Mouse (Mus musculus) cerebellum, adult 11 months (tissue): ENCODE data around the gene Unc119b.
"Not testable (repeated sequence)": the region's sequence is repeated elsewhere in the genome, so short reads cannot be mapped to it uniquely, and the experiment has no call there.

Experiments used
- DNase-seq: peaks from one replicate; pipeline ENCODE4 v3.0.0; 2022

Unc119b gene

DNA sequence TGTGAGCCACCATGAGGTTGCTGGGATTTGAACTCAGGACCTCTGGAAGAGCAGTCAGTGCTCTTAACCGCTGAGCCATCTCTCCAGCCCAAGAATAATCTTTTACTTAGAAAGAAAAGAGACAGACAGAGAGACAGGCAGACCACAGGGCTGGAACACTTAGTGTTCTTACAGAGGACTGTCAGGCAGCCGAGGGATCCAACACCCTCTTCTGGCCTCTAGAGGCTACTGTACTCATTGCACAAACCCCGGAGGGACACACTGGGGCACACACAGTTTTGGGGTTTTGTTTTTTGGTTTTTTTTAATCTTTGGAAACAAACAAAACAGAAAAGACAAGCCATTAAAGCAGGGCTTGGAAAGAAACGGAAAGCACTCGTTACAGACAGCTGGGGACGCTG lies 5.4 kb downstream of the Unc119b start:
- no peak for DNase-seq

DNA sequence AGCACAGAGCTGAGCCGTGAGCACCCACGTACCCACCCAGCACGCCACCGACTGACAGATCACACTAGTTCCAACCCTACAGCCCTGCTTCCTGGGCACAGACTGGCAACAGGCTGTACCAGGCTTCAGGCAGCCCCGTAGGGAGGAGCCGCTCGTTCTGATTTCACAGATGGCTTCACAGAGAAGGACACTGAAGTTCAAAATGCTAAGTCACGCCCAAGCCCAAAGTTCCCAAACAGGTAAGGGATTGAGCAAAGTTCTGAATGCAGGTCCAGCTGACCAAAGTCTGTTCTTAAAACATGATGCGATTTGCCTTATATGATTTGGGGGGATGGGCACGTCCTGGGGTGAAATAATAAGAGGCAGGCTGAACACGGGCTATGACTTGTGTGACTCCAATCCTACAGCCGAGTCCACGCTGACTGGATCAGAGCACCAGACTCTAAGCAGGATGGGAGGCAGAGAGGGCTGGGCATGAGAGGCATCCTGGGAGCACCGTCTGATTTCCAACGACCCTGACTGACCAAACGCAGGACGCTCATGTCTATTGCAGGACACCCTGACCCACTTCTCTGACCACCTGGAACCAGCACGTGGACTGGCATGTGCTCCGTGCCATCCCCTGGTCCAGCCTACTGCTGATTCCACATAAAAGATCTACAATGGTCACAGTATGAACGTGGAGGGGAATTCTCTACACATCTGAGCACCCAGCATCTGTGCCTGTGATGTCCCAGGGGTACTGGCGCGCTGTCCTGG lies 7.2 kb downstream of the Unc119b start:
- peak; percentile 49 for DNase-seq

DNA sequence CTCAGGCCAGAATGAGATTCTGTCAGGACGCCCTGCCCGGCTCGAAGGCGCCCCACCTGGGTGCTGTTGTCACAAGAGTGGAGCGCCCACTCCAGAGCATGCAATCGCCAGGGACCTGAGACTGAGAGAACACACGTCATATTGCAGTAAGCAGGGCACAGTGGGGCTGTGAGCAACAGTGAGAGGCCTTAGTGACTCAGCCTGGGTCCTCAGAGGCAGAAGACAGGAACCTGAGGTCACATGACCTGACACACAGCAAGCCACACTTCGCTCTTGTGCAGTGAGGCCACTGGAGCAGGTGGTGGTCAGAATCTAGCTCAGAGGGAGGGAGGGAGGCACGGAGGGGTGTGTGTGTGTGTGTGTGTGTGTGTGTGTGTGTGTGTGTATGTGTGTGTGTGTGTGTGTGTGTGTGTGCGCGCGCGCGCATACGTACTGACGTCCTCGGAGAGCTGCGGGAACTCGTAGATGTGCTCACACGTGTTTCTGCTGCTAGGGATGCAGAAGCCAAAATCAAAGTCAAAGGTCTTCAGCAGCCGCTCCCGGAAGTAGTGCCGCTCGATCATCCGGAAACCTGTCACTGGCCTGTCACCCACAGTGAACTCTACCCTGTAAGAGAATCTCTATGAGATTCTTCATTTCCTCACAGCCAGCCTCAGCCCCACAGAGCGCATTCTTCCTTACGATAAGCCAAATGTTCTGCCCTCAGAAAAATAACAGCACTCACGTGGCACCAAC lies 8.0 kb downstream of the Unc119b start:
- no peak for DNase-seq

DNA sequence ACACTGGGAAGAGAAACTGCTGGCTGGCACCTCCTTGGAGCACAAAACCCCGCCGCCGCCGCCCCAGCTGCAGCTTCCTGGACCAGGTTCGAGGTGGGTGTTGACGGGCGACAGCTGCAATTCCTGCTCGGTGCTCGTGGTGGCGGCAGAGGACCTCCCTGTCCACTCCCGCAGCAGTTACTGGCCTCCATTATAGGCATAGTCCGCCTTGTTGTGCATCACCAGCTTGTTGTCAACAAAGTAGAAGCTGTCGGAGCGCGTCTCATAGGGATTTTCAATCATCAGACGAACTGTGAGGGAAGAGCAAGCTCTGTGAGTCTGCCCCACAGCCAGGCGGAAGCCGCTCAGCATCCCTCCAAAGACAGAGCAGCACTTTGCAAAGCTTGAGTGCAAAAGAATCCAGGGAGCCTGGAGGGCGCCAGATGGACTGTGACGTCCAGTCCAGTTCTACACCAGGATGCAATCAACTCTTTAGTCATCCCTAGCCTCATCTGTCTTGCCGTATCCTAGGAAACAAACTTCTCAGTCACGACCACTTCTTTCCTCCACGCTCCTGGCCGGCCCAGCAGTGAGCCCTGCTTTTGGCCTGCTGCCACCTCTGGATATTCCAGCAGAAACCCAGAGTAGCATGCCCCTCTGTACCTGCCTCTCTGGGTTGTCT lies 9.4 kb downstream of the Unc119b start:
- DNase-seq: peak; percentile 87

DNA sequence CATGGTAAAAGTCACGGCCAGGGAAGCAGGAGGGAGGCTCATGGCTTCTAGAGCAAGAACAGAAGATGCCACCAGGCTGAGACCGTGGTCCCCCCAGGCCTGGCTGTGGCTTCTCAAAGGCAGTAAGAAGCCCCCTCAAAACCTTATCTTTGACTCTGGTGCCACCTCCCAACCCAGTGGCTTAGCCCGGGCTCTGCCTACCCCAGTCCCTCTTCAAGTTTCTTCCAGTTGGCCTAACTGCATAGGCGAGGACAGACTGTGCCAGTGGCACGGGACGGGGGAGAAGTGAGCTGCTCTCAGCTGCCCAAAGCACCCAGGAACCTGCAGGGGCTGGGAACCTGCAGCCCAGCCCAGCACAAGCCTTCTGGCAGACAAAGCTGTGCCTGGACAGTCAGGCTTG lies 10.1 kb downstream of the Unc119b start:
- DNase-seq: no peak

DNA sequence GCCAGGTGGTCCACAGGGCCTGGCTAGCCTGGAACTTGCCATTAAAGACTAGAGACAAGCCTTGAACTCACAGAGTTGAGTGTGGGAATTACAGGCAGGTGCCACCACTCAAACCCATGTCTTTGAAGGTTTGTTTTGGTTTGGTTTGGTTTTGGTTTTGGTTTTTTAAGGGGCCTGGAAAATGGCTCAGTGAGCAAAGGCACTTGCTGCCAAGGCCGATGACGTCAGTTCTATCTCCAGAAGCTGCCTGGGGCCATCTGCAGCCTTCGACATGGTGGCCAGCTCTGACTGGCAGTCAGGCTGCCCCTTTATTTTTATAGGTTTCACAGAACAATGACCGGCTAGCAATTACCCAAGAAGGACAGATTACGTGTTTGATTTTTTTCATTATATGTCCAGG lies 13.8 kb downstream of the Unc119b start:
- peak; percentile 56 for DNase-seq

DNA sequence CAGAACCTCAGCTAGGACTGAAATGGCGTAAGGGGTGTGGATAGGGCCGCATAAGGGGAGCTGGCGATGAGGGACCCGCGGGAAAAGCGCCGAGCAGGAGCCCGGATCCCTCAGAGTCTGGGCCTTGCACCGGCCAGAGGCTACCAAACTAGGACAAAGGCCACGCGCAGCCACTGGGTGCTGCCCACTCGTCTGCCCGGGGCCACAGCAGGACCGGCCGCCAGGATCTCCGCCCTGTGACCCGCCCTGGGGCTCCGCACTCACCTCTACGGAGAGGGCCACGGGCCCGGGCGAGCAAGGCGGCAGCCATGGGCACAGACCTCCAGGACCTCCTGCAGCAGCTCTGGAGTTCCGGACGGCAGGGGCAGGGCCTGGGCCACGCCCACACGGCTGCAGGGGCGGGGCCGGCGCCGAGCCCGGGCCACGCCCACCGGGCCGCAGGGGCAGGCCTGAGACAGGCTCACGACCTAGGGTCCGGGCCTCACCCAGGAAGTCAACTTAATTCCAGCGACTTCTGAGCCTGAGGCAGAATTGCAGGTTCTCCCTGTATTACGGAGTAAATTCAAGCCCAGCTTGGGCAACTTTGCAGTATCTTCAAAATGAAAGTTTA lies 15.7 kb downstream of the Unc119b start, which contains the start of gene Acads:
Gene Acads (minus strand): TSS at position 386 of the 610 bp plus-strand sequence.
- peak; percentile 61 for DNase-seq

DNA sequence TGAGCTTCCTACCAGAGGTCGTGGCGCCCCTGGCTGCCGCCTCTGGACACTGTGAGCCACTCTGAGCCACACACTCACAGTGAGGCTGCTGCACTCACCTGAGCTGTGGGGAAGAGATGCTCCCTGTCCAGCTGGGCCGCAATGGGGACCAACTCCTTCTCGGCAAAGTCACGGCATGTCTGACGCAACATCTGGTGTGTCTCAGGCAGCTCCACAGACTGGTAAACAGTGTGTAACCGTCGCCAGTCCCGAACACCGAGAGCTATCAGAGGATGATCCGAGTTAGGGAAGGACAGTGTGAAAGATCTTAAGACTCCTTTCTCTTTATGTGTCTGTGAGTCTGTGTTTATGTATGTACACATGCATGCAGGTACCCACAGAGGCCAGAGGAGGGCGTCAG lies 17.3 kb downstream of the Unc119b start:
- no peak for DNase-seq

DNA sequence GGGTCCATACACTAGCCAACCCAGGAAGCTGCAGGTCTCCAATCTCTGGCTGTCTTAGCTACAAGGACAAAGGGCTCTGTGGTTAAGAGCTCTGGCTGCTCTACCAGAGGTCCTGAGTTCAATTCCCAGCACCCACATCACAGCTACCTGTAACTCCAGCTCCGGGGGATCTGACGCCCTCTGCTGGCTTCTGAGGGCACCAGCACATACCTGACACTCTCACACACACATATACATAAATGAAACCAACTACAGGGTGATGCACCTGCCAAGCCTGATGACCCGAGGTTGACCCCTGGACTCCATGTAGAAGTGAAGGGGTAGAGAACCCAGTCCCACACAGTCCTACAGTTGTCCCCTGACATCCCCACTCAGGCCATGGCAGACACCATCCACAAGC lies 18.3 kb downstream of the Unc119b start:
- no peak for DNase-seq

DNA sequence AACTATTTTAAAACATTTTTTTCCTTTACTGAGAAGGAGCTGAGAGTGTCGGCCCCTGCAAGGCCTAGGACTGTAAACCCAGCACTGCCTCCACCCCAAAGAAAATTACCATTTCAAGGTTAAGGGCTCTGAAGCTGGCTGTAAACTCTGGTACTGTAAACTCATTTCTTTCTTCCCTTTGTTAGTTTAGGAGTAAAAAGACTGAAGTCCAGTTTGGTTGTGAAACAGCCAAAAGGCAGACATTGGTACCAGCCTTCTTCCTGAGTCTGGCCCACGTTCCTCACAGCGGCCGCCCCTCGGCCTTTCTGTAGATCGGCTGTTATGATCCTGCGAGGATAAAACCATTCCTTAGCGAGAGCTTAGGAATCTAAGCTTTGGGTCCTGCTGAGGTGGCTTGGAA lies 20.3 kb downstream of the Unc119b start:
- DNase-seq: no peak

DNA sequence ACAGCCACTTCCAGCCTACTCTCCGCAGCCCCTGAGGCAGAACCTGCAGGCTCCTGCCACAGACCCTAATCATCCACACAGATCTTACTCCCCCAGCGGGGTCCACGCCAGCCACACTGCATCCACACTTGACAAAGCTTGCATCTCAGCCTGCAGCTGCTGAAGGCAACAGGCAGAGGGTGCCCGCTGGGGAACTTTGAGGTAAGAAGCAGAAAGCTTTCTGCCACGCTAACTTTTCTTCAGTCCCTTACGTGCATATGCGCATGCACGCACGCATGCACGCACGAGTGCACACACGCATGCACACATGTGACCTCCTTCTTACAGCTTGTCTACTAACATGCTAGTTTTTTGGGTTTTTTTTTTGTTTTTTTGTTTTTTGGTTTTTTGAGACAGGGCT lies 21.5 kb downstream of the Unc119b start:
- no peak for DNase-seq

DNA sequence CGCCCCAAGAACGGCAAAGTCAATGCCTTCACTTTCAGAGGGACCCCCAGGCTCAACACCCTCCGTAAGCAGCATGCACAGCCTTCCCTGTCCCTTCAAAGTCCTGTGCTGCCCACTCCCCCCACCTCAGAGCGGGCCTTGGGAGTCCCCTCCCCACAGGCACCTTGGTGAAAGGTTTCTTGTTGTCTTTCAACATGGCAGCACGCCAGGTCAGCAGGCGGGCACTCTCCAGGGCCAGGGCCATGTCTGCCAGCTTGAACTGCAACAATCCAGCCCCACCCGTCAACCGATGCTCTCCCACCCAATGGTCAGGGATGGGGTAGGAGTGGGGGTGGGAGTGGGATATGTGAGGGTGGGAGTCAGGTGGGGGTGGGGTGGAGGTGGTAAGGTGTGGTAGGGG lies 23.6 kb downstream of the Unc119b start:
- DNase-seq: no peak

DNA sequence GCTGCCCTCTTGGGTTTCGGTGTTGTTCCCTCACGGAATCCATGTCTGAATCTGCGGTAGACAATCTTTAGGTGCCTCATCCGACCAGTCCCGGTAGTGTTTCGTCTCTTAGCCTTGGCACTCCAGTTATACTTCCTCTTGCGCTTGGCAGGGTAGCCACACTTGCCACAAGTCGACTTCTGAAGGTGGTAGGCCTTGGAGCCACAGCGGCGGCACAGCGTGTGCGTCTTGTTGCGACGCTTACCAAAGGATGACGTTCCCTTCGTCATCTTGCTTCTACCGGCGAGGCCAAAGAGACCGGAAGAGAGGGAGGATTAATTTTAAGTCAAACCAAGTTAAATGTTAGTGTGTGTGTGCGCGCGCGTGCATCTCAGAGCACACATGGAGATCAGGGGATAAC lies 31.5 kb downstream of the Unc119b start:
- DNase-seq: not testable (repeated sequence)

DNA sequence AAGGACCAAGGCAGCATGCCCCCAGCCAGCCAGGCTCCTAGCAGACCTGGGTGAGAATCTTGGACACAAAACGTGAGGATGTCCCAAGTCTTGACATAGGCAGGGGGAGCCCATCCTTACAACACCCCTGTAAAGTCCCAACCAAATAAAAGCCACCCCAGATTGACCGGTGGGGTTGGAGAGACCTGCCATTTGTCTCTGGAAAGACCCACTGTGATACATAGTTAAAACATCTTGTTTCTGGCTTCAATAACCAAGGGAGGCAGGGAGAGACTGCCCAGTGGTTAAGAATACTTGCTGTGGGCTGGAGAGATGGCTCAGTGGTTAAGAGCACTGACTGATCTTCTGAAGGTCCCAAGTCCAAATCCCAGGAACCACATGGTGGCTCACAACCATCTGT lies 32.5 kb downstream of the Unc119b start:
- no peak for DNase-seq

DNA sequence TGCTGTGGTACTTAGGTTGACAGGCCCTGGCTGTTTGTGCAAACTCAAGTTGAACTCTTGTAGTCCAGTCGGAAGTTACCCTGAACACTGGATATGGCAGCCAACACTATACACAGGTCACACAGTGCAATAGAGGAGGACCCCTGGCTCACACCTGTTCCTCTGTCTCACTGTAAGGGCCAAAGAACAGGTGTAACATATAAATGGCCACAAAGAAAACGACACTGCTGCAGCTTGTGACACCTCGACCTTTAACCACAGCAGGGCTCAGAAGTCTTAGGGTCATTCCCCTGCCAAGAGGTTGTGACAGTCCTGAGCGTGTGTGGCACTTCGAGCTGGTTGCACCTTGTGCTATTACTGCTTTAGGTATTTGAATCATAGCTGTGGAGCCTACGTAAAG lies 34.3 kb downstream of the Unc119b start:
- DNase-seq: no peak

DNA sequence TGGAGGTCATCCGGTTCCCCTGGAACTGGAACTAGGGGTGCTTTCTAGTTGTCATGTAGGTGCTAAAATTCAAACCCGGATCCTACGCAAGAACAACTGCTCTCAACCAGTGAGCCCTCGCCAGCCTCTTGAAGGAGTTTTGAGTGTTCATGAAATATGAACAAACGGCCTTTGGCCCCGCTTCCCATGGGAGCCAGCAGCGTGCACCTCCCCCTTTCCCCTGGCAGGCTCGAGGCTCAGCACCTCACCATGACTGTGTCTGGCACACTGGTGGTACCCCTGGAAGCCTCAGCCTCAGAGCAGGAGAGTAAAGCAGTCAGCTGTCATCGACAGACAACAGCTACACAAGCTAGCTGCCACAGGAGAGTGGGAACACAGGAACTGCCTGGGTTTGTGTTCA lies 34.8 kb downstream of the Unc119b start:
- no peak for DNase-seq

DNA sequence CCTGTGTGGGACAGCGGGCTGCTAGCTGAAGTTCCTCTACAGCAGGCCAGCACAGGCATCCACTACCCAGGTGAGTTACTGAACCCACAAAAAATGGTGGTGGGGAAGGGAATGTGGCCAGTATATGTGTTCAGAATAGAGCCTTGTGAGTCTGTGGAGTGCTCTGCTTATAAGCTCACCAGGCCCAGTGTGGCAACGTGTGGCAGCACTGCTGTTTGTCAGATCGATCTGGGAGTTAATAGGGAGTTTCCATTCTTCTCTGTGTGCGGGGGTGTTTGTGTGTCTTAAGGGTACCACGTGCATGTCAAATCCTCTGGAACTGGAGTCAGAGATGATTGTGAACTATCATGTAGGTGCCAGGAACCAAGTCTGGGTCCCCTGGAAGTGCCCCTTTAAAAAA lies 35.2 kb downstream of the Unc119b start:
- DNase-seq: no peak

DNA sequence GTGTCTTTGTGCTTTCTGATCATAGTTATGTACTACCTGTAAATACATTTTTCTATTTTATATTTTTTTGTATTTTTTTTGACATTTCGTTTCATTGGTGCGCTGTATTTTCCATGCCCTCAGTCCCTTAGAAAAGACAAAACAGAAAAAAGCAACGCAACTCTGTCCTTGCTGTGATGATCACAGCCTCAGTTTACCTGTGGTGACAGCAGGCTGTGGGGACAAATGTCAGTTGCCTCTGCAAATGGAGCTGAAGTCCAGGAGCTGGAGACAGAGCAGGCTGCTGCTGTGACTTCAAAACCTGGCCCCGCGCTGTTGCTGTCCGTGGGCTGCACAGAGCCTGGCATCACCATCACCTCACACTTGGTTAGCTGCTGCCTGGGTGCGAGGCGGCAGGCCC lies 36.6 kb downstream of the Unc119b start, which contains the start of gene Gm10401:
Gene Gm10401 (minus strand): TSS at position 101 of the 400 bp plus-strand sequence.
- DNase-seq: no peak

DNA sequence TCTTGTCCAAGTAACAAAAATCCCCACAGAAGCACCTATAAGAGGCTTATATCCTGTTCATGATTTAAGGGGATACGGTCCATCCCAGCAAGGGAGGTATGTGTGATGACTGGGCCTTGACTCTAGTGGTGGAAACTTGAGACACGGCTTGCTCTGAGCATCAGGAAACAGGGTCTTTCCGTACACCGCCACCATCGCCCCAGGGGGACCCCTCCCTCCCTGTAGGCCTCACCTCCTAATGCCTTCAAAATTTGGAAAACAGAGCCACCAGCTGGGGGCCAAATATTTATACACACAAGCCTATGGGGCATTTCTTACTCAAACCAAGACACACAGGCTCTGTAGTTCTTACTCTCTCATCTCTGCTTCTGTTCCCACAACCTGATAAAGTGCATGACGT lies 43.0 kb downstream of the Unc119b start:
- no peak for DNase-seq

DNA sequence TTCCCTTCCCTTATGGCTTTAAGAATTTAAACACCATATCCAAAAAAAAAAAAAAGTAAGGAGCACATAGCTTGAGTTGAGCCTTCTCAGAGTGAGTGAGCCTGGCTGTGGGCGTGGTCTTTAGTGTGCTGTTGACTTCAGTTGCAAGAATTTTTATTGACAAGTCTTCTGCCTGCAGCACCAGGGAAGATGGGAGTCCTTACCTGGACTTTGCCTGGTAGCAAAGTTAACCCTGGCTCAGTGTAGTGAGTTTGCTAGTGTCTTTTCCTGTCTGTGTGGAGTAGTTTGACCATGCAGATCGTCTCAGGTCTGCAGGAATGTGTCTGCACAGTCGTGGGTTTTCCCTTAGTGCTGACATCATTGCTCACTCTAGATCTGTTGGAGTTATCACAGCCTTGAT lies 43.8 kb downstream of the Unc119b start:
- DNase-seq: no peak

DNA sequence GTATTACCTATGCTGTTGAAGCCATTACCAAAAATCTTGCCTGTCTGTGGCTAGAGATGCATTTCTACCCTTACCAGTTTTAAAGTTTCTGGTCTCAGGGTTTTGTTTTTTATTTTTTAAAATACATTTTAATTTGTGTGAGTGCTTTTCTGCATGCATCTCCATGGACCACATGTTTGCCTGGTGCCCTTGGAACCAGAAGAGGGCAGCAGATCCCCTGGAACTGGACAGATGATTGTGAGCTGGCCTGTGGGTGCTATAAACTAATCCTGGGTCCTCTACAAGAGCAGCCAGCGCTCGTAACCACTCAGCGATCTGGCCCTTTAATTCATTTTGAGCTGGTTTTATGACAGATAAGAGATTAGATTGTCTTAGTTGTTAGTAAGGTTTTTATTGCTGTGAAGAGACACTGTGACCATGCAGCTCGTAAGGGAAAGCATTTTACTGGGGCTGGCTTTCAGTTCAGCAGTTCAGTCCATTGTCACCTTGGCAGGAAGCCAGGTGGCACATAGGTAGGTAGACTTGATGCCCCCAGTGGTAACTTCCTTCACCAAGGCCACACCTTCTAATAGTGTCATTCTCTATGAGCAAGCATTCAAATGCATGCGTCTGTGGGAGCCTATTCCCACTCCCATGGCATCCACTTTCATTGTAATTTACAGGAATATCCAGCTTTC lies 45.0 kb downstream of the Unc119b start:
- no peak for DNase-seq

DNA sequence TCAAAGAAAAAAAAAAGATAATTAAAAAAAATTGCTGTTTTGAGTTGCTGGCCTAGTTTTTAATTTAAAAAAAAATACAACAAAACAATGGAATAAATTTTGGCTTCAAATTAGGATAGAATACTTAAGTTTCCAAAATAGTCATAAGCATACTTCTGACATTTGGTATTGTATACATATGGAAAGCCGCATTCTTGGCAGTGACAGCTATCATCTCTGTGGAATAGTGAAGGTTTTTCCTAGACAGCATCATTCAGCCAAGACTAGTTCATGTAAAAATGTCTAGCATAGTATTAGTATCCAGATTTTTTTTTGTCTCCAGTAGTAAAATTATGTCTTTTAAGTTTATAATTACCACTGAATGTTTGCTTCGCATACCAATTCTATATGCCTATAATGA lies 49.1 kb downstream of the Unc119b start:
- DNase-seq: no peak

DNA sequence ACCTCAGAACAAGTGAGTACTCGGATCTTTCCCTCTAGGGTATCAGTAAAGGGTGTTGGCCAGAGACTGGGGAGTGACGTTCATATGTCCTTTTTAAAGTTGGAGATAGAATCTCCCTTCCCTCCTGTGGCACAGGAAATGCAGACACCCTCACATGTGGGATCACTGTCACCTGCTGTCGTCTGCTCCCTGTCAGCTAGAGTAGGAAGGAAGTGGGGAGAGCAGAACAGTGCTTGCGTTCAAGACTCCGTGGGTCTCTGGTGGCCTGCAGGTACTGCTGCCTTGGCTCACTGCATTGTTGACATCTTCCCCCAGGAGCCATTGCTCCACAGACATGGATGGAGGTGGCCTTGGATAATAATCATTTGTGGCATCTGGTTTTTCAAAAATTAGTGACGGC lies 51.3 kb downstream of the Unc119b start:
- no peak for DNase-seq
